Mouse (Mus musculus) adrenal gland, postnatal 4 days (tissue): ENCODE results near the gene Sult2a5. TPM values are rescaled to one million over a fixed set of nuclear protein-coding genes. Genes with fewer than 3 reads are reported as not detected.

Source experiments
- DNase-seq, 2 experiments: peaks; one replicate each; pipeline ENCODE4 v3.0.0; 2021 to 2022; ENCODE audit warnings: low spot score in 2 of 2, mixed read lengths in 2 of 2
- long read RNA-seq, 2 experiments: library from polyadenylated mRNA; stranded (forward); transcript quantifications; one replicate each; pipeline ENCODE4 v2.0.0; 2021
- total RNA-seq, 2 experiments: library from RNA; stranded (reverse); gene quantifications; 2 replicates each; pipeline ENCODE4 v1.2.3; 2021

The Sult2a5 gene
- total RNA-seq: 1 to 10 TPM in 1 of 2 experiments, not detected in 1; 1.1 TPM
- long read RNA-seq, experiment 1, partial matches to known transcripts: 0 of 4 reads
- long read RNA-seq, experiment 1, other reads (novel, unspliced or antisense): 0 of 4 reads
- long read RNA-seq, experiment 2: 0 reads

DNA sequence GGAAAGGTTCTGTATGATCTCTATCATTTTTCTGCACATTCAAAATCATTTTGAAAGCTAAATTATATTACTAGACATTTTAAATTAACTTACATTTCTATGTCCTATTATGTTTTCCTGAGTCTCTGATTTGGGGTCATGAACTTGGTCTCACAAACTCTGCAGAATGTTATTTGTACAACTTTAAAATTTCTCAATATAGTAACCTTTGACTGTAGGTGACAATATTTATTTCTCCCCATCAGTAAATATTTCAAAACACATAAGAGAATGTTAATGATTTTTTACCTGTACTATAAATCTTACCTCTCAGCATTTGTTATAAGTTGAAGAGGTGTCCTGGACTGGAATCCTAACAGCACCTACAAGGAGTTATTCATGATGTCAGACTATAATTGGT, at the start of gene Sult2a5:
Gene Sult2a5 (plus strand): TSS at position 301 of the 400 bp plus-strand sequence.
- no peak for DNase-seq

Other genes starting within 250 kb of the Sult2a5 start
- under 1 TPM; 0.28 to 0.50 TPM for gene Cabp5, start 225.8 kb upstream of the Sult2a5 start, total RNA-seq
- not detected for gene Bsph1, start 173.1 kb upstream of the Sult2a5 start, total RNA-seq
- gene Bsph2, start 52.9 kb upstream of the Sult2a5 start, total RNA-seq: not detected
- gene Sult2a2, start 109.5 kb downstream of the Sult2a5 start, total RNA-seq: 1 to 10 TPM in 1 of 2 experiments, not detected in 1; 2.7 TPM
- 10 to 100 TPM in 1 of 2 experiments, under 1 TPM in 1; 0.31 to 15.2 TPM for gene Sult2a1, start 213.4 kb downstream of the Sult2a5 start, total RNA-seq